Mouse (Mus musculus) neural tube, embryonic 12.5 days (tissue): ENCODE results near the gene Ntsr1. TPM values are rescaled to one million over a fixed set of nuclear protein-coding genes. Genes with fewer than 3 reads are reported as not detected.

Experiments
- ATAC-seq: fragments of 200-750 bp; cut with Nextera tagmentation; 2 replicates; pipeline ENCODE4 v1.8.0; 2017; ENCODE audit warnings: low read depth, mild to moderate bottlenecking, moderate TSS enrichment, moderate library complexity; ENCODE audit not compliant: low FRiP score
- H3K27ac ChIP-seq: fragments of 300-500 bp; sonication (generic); 2 replicates; pipeline ENCODE4 v1.5.1; 2016
- H3K27me3 ChIP-seq: fragments of 300-500 bp; sonication (generic); replicated peaks from 2 replicates; pipeline ENCODE4 v1.6.1; 2016; ENCODE audit warnings: mild to moderate bottlenecking
- H3K36me3 ChIP-seq: fragments of 300-500 bp; sonication (generic); 2 replicates; pipeline ENCODE4 v1.6.1; 2016; ENCODE audit warnings: mild to moderate bottlenecking
- H3K4me1 ChIP-seq: fragments of 300-500 bp; sonication (generic); 2 replicates; pipeline ENCODE4 v1.6.1; 2016
- H3K4me2 ChIP-seq: fragments of 300-500 bp; sonication (generic); replicated peaks from 2 replicates; pipeline ENCODE4 v1.6.1; 2016; ENCODE audit warnings: mild to moderate bottlenecking
- H3K4me3 ChIP-seq: fragments of 300-500 bp; sonication (generic); 2 replicates; pipeline ENCODE4 v1.5.1; 2016
- H3K9ac ChIP-seq: fragments of 300-500 bp; sonication (generic); 2 replicates; pipeline ENCODE4 v1.6.1; 2016; ENCODE audit warnings: mild to moderate bottlenecking
- H3K9me3 ChIP-seq: fragments of 300-500 bp; sonication (generic); 2 replicates; pipeline ENCODE4 v1.6.1; 2016; ENCODE audit warnings: mild to moderate bottlenecking
- WGBS: fragments of 180-500 bp; shearing (Covaris S2); methylation state at CpG from one replicate; pipeline ENCODE4 v1.1.7; 2016; 5-methylcytosine and 5-hydroxymethylcytosine counted together
- polyA plus RNA-seq: library from polyadenylated mRNA; unstranded; fragments of >200 nt; fragmentation: Nextera tagmentation; extraction: Ambion mirVana; gene quantifications from 2 replicates; pipeline ENCODE4 v1.2.1, GENCODE M21; 2016

Ntsr1 gene
- polyA plus RNA-seq, 1 experiment from 2014 or later, result 0.28 TPM

GRCm38 (mm10) chr2:180531671-180532385 lies 32.1 kb downstream of the Ntsr1 start:
- Histone ChIP-seq H3K4me1 (peaks cover 12% of the 10 kb centered on the region), H3K27ac (no peak overlapping the region), H3K36me3 (no peaks in the 10 kb centered on the region), H3K9ac (no peak overlapping the region), H3K27me3 (0 out of 2 replicates have a peak, but pooled peaks cover 11% of the 10 kb centered on the region), H3K4me2 (no peak overlapping the region), H3K9me3 (no peaks in the 10 kb centered on the region), H3K4me3 (no peak overlapping the region)
- 63% methylated on average over 7 of the region's 7 CpGs for WGBS
- ATAC-seq, result no peak

DNA sequence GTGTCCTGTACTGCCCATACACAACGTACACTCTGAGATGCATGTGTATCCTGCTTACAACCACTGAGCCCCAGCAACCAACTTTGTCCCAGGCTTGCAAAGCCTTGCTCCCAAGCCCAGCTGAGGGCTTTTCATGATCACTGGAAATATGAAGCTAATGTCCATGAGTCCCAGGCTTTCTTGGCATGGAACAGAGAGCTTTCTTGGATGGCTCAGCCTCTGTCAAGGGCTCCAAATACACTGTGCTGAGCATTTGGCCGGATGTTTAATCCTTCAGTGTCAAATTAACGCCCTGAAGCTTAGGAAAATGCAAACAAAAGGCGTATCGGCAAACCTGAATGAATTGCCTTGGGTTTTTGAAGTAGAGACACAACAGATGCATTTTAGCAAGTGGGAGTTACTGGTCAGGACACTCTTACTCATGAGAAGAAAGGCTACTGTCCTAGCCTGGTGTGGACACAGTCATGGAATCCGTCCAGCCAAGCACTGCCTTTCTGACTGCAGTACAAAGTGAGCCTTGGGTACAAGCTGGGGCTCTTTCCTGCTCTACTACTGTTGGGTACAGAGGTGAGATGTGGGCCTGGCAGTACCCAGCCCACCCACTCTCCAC lies 32.7 kb downstream of the Ntsr1 start:
- ATAC-seq, result no peak
- H3K4me3 ChIP-seq, result no peak overlapping the region
- H3K4me2 ChIP-seq, result no peak overlapping the region
- H3K9me3 ChIP-seq, result no peaks in the 10 kb centered on the region
- no peak overlapping the region for H3K27ac ChIP-seq
- no peak overlapping the region for H3K9ac ChIP-seq
- H3K27me3 ChIP-seq, result 0 out of 2 replicates have a peak, but pooled peaks cover 11% of the 10 kb centered on the region
- no peaks in the 10 kb centered on the region for H3K36me3 ChIP-seq
- peaks cover 12% of the 10 kb centered on the region for H3K4me1 ChIP-seq
- 60% methylated on average over 6 of the region's 6 CpGs for WGBS

GRCm38 (mm10) chr2:180533237-180533636 lies 33.5 kb downstream of the Ntsr1 start:
- Histone ChIP-seq H3K4me3 (no peak overlapping the region), H3K4me1 (peaks cover 12% of the 10 kb centered on the region), H3K9ac (no peak overlapping the region), H3K36me3 (no peaks in the 10 kb centered on the region), H3K27ac (no peak overlapping the region), H3K27me3 (0 out of 2 replicates have a peak, but pooled peaks cover 4% of the 10 kb centered on the region), H3K4me2 (no peak overlapping the region), H3K9me3 (no peaks in the 10 kb centered on the region)
- 72% methylated on average over 4 of the region's 4 CpGs for WGBS
- no peak for ATAC-seq

GRCm38 (mm10) chr2:180543675-180544074 lies 43.9 kb downstream of the Ntsr1 start:
- Histone ChIP-seq H3K4me2 (no peak overlapping the region), H3K9ac (no peak overlapping the region), H3K9me3 (no peaks in the 10 kb centered on the region), H3K36me3 (no peaks in the 10 kb centered on the region), H3K27me3 (no peaks in the 10 kb centered on the region), H3K4me1 (peaks cover 10% of the 10 kb centered on the region), H3K27ac (no peak overlapping the region), H3K4me3 (no peak overlapping the region)
- ATAC-seq, result no peak
- 89% methylated on average over 2 of the region's 2 CpGs for WGBS

- H3K9me3 ChIP-seq, result no peaks in the 10 kb centered on the region
- no peak overlapping the region for H3K27ac ChIP-seq
- peaks cover 10% of the 10 kb centered on the region for H3K4me1 ChIP-seq
- no peak overlapping the region for H3K4me3 ChIP-seq
- no peak for ATAC-seq
- no peak overlapping the region for H3K4me2 ChIP-seq
- 86% methylated on average over 18 of the region's 18 CpGs for WGBS
- no peaks in the 10 kb centered on the region for H3K36me3 ChIP-seq
- H3K9ac ChIP-seq, result no peak overlapping the region
- H3K27me3 ChIP-seq, result no peaks in the 10 kb centered on the region
Measured at GRCm38 (mm10) chr2:180545046-180545445, 45.3 kb downstream of the Ntsr1 start.

DNA sequence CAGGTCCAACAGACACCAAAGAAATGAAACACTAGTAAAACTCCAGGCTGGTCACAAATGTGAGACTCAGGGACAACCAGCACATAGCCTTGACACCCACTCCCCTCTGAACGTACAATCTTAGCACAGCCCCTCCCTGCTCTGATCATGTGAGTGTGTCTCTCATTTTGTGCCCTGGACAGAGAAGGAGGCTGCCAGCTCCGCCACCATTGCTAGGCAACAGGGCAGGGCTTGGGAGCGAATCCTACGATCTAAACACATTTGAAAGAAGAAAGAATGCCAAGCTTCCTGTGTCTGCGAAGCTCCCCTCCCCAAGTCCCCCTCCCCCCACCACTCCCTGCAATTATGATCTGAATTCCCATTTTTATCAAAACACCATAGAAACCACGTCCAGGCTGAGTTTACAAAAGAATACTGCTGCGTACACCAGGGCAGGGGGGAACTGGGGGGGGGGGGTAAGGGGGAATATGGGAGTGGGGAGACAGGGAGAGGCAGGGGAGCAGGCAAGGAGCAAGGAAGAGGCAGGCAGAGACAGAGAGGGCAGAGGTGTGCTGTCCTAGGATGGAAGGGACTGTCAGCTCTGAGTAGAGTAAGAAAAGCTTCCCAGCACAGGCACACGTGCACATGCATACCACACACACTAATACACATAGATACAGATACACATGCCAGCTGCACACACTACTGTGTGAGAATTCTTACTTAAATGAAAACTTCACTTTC lies 47.8 kb downstream of the Ntsr1 start:
- no peaks in the 10 kb centered on the region for H3K36me3 ChIP-seq
- peaks cover 10% of the 10 kb centered on the region for H3K4me1 ChIP-seq
- no peaks in the 10 kb centered on the region for H3K9me3 ChIP-seq
- WGBS, result 24% methylated on average over 8 of the region's 8 CpGs
- no peaks in the 10 kb centered on the region for H3K27me3 ChIP-seq
- no peak overlapping the region for H3K27ac ChIP-seq
- ATAC-seq, result peak; percentile 76; the same call in 1 of the 2 replicates
- H3K4me3 ChIP-seq, result no peak overlapping the region
- peak overlapping the region; percentile 39 for H3K4me2 ChIP-seq
- H3K9ac ChIP-seq, result no peak overlapping the region

DNA sequence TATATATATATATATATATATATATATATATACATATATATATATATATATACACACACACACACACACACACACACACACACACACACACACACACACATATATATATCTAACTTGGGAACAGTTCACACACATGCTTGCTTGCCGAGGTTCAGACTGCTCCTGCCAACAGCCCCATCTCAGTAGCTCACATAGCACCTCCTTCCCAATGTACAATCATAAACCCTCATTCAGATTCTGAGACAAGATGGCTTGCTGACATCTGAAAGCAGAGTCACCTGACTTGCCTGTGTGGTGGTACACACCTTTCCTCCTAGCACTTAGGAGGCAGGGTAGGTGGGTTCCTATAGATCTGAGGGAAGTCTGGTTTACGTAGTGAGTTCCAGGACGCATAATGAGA lies 52.6 kb downstream of the Ntsr1 start:
- ATAC-seq, result no peak
- no peaks in the 10 kb centered on the region for H3K9me3 ChIP-seq
- H3K27ac ChIP-seq, result no peak overlapping the region
- WGBS, result 91% methylated on average over 3 of the region's 3 CpGs
- no peaks in the 10 kb centered on the region for H3K27me3 ChIP-seq
- H3K4me1 ChIP-seq, result peaks cover 8% of the 10 kb centered on the region
- H3K36me3 ChIP-seq, result no peaks in the 10 kb centered on the region
- no peak overlapping the region for H3K4me3 ChIP-seq
- H3K4me2 ChIP-seq, result no peak overlapping the region
- no peak overlapping the region for H3K9ac ChIP-seq

DNA sequence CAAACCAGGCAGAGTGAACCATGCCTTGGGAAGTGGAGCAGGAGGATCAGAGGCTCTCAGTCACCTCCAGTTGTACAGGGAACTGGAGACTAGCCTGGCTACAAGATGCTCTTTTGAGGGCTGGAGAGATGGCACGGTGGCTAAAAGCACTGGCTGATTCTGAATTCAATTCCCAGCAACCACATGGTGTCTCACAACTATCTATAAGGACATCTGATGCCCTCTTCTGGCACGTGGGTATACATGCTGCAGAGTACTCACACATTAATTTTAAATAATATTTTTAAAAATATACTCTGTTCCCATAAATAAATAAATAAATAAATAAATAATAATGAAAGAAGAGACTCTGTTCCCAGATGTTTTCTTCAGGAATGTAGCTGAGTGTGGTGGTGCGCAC lies 55.4 kb downstream of the Ntsr1 start:
- WGBS, result 58% methylated on average over 3 of the region's 3 CpGs
- no peak overlapping the region for H3K4me3 ChIP-seq
- no peak overlapping the region for H3K4me2 ChIP-seq
- no peaks in the 10 kb centered on the region for H3K27me3 ChIP-seq
- no peaks in the 10 kb centered on the region for H3K4me1 ChIP-seq
- no peak overlapping the region for H3K9ac ChIP-seq
- no peak overlapping the region for H3K27ac ChIP-seq
- no peak for ATAC-seq
- no peaks in the 10 kb centered on the region for H3K36me3 ChIP-seq
- H3K9me3 ChIP-seq, result no peaks in the 10 kb centered on the region

DNA sequence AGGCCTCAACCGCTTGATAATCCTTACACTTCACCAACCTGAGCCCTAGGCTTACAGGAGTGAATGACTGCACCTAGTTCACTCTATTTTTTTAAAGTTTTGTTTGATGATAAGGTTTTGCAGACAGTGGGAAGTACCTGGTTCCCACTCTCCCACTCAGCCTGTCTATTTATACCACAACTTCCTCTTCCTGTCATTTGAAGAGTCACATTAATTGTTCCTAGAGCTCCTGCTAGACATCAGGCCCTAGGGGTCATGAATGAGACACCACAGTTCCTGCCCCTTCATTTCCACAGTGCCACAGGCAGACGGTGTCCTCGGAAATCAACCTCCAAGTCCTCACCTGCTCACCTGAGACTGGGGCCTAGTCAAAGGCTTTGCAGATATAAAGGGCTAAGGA lies 56.7 kb downstream of the Ntsr1 start:
- Histone ChIP-seq H3K4me1 (no peaks in the 10 kb centered on the region), H3K9ac (no peak overlapping the region), H3K36me3 (no peaks in the 10 kb centered on the region), H3K9me3 (no peaks in the 10 kb centered on the region), H3K4me3 (no peak overlapping the region), H3K27ac (no peak overlapping the region), H3K4me2 (no peak overlapping the region), H3K27me3 (no peaks in the 10 kb centered on the region)
- WGBS, result 85% methylated on average over 3 of the region's 3 CpGs
- ATAC-seq, result no peak

GRCm38 (mm10) chr2:180560245-180560644 lies 60.5 kb downstream of the Ntsr1 start:
- ATAC-seq, result no peak
- Histone ChIP-seq H3K4me2 (no peak overlapping the region), H3K4me3 (no peak overlapping the region), H3K27ac (no peak overlapping the region), H3K4me1 (peaks cover 3% of the 10 kb centered on the region; the same call in 1 of the 2 replicates), H3K36me3 (no peaks in the 10 kb centered on the region), H3K9me3 (no peaks in the 10 kb centered on the region), H3K27me3 (no peaks in the 10 kb centered on the region), H3K9ac (no peak overlapping the region)
- 55% methylated on average over 5 of the region's 5 CpGs for WGBS

DNA sequence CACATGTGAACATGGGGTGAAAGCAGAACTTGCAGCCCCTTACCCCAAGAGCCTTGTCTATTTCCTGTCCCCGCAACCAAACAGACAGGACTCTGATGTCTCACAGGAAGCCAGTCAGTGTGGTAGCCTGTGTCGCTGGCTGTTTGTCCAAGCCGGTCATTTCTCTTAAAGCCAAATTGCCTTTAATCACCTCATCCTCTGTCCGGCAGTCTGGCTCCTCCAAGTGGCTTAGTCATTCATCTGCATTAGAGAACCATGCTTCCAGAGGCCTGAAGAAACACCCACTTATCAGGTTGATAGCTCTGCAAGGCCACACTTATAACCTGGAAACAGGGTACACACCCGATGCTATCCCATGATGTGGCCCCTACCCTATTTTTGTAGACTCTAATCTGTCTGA lies 62.4 kb downstream of the Ntsr1 start:
- Histone ChIP-seq H3K27me3 (no peaks in the 10 kb centered on the region), H3K9ac (no peak overlapping the region), H3K36me3 (no peaks in the 10 kb centered on the region), H3K4me1 (peaks cover 3% of the 10 kb centered on the region; the same call in 1 of the 2 replicates), H3K4me3 (no peak overlapping the region), H3K4me2 (no peak overlapping the region), H3K9me3 (no peaks in the 10 kb centered on the region), H3K27ac (no peak overlapping the region)
- no peak for ATAC-seq
- 49% methylated on average over 5 of the region's 5 CpGs for WGBS

DNA sequence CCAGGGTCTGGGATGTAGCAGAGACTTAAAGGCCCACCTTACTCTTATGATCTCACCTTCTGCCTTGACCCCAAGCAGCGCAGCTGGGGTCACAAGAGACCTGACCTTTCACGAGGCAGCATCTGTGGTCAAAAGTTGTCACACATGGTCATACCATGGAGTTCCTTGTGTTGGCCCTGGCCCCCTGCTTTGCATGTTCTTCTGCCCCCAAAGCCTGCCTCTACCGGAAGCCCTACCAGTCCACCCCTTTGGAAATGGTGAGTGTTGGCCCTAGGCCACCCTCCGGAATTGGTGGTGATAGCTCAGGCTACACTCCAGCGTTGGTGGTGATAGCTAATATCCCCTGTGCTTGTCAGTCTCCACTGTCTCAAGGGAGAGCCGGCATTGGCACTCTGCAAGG lies 63.5 kb downstream of the Ntsr1 start:
- Histone ChIP-seq H3K36me3 (no peaks in the 10 kb centered on the region), H3K4me2 (no peak overlapping the region), H3K4me1 (peaks cover 3% of the 10 kb centered on the region; the same call in 1 of the 2 replicates), H3K27ac (no peak overlapping the region), H3K27me3 (no peaks in the 10 kb centered on the region), H3K9me3 (no peaks in the 10 kb centered on the region), H3K9ac (no peak overlapping the region), H3K4me3 (no peak overlapping the region)
- no peak for ATAC-seq
- WGBS, result 53% methylated on average over 6 of the region's 6 CpGs
